Mouse (Mus musculus) liver, embryonic 15.5 days (tissue): Measurements from ENCODE around the gene Serpinb6b. TPM values are rescaled to one million over a fixed set of nuclear protein-coding genes. Genes with fewer than 3 reads are reported as not detected.
"Not testable (repeated sequence)": the region's sequence is repeated elsewhere in the genome, so short reads cannot be mapped to it uniquely, and the experiment has no call there.

Source experiments
- ATAC-seq: fragments of 200-750 bp; cut with Nextera tagmentation; 2 replicates; pipeline ENCODE4 v1.8.0; 2017; ENCODE audit warnings: moderate number of reproducible peaks, mild to moderate bottlenecking, moderate library complexity; ENCODE audit not compliant: insufficient read depth
- H3K27ac ChIP-seq: fragments of 300-500 bp; sonication (generic); replicated peaks from 2 replicates; pipeline ENCODE4 v1.5.1; 2015; ENCODE audit warnings: mild to moderate bottlenecking, inconsistent platforms
- H3K27me3 ChIP-seq: fragments of 300-500 bp; sonication (generic); 2 replicates; pipeline ENCODE4 v1.6.1; 2015; ENCODE audit warnings: mild to moderate bottlenecking, inconsistent platforms
- H3K36me3 ChIP-seq: fragments of 300-500 bp; sonication (generic); replicated peaks from 2 replicates; pipeline ENCODE4 v1.6.1; 2015; ENCODE audit warnings: moderate library complexity, mild to moderate bottlenecking, inconsistent platforms
- H3K4me1 ChIP-seq: fragments of 300-500 bp; sonication (generic); replicated peaks from 2 replicates; pipeline ENCODE4 v1.6.1; 2015; ENCODE audit warnings: inconsistent platforms
- H3K4me2 ChIP-seq: fragments of 300-500 bp; sonication (generic); 2 replicates; pipeline ENCODE4 v1.6.1; 2015; ENCODE audit warnings: moderate library complexity, mild to moderate bottlenecking, inconsistent platforms
- H3K4me3 ChIP-seq: fragments of 300-500 bp; sonication (generic); replicated peaks from 2 replicates; pipeline ENCODE4 v1.5.1; 2015; ENCODE audit warnings: mild to moderate bottlenecking, inconsistent platforms
- H3K9ac ChIP-seq: fragments of 300-500 bp; sonication (generic); 2 replicates; pipeline ENCODE4 v1.6.1; 2015; ENCODE audit warnings: moderate library complexity, mild to moderate bottlenecking, inconsistent platforms
- H3K9me3 ChIP-seq: fragments of 300-500 bp; sonication (generic); replicated peaks from 2 replicates; pipeline ENCODE4 v1.6.1; 2016; ENCODE audit warnings: inconsistent platforms
- WGBS: fragments of 180-500 bp; shearing (Covaris S2); methylation state at CpG from one replicate; pipeline ENCODE4 v1.1.7; 2015; ENCODE audit warnings: mixed read lengths; ENCODE audit not compliant: insufficient replicate concordance; 5-methylcytosine and 5-hydroxymethylcytosine counted together
- polyA plus RNA-seq: library from polyadenylated mRNA; unstranded; fragments of >200 nt; fragmentation: Nextera tagmentation; extraction: Ambion mirVana; gene quantifications from 2 replicates; pipeline ENCODE4 v1.2.1, GENCODE M21; 2015

The Serpinb6b gene
- 4.6 and 5.4 TPM in 2 replicates for polyA plus RNA-seq

- H3K9ac ChIP-seq: peak within 1 kb of the TSS; percentile 54
These were observed at the start of gene Serpinb6b for GRCm38 (mm10) chr13:32964989-32965811. Gene Serpinb6b, plus strand, starts transcription at chr13:32965209.

DNA sequence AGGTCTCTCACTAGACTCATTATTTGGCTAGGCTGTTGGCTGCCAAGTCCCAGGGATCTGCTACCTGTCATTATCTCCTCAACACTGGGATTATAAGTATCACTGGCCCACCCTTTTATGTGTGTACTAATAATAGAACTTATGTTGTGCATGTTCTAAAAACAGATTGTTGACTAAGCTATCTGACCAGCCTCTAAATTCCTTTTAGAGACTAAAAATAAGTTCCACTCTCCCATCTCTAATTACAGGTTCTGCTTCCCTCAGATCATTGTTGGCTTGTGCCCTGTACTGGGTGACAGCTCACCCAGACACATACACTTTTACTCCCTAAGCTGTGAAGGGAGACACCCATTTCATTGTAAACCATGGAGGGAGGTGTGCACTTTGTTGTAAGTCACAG is 42.4 kb upstream of the Serpinb6b start:
- H3K4me1 ChIP-seq: no peaks in the 10 kb centered on the region
- H3K36me3 ChIP-seq: no peaks in the 10 kb centered on the region
- no peak overlapping the region for H3K9ac ChIP-seq
- no peaks in the 10 kb centered on the region for H3K9me3 ChIP-seq
- no peak overlapping the region for H3K4me2 ChIP-seq
- H3K4me3 ChIP-seq: no peak overlapping the region
- ATAC-seq: no peak
- no peaks in the 10 kb centered on the region for H3K27me3 ChIP-seq
- H3K27ac ChIP-seq: no peak overlapping the region

More at GRCm38 (mm10) chr13:32964989-32965811, at the start of gene Serpinb6b:
- Histone ChIP-seq H3K4me1 (peaks cover 57% of the 10 kb centered on the region), H3K27me3 (no peaks in the 10 kb centered on the region), H3K4me2 (peak within 1 kb of the TSS; percentile 75), H3K27ac (peak within 1 kb of the TSS; percentile 73), H3K9me3 (no peaks in the 10 kb centered on the region), H3K4me3 (peak within 1 kb of the TSS; percentile 47), H3K36me3 (no peaks in the 10 kb centered on the region)
- WGBS: 10% methylated on average over 16 of the region's 16 CpGs
- ATAC-seq: no peak

DNA sequence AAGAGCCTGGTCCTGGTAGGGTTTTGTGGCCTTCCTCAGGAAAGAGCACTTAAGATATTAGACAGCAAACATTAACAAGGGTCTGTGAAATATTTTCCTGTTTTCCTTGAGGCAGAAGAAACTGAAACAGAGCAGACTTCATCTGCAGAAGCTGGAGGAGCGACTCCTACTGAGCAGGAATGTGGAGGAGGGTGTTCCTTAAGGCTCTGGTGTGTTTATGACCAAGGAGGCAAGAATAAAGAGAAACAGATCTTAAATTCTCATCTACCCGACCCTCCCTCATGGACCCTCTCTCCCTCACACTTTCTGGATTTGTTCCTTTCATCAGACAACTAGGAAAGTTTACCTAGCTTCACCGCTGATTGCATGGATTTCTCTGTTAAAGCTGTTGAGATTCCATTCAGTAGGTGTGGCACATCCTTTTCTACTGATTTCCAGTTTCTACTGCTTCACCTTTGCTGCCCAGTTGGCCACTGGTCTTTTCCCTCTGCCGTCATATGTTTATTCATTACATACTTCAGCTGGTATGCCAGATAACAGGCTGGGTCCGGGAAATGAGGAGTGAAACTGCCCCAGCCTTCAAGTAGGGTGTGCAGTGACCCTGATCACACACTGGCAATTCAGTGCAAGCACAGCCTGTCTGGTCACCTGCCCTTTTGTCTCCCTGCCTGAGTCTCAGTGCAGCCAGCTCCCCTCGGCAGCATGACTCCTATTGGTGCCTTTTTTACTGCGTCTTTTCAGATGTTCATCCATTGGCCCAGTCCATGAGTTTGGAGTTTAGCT is 40.2 kb upstream of the Serpinb6b start:
- no peak overlapping the region for H3K9ac ChIP-seq
- WGBS: 45% methylated on average over 7 of the region's 7 CpGs
- ATAC-seq: no peak
- no peaks in the 10 kb centered on the region for H3K27me3 ChIP-seq
- no peaks in the 10 kb centered on the region for H3K36me3 ChIP-seq
- no peaks in the 10 kb centered on the region for H3K9me3 ChIP-seq
- H3K4me3 ChIP-seq: no peak overlapping the region
- no peak overlapping the region for H3K27ac ChIP-seq
- H3K4me2 ChIP-seq: no peak overlapping the region
- H3K4me1 ChIP-seq: no peaks in the 10 kb centered on the region

DNA sequence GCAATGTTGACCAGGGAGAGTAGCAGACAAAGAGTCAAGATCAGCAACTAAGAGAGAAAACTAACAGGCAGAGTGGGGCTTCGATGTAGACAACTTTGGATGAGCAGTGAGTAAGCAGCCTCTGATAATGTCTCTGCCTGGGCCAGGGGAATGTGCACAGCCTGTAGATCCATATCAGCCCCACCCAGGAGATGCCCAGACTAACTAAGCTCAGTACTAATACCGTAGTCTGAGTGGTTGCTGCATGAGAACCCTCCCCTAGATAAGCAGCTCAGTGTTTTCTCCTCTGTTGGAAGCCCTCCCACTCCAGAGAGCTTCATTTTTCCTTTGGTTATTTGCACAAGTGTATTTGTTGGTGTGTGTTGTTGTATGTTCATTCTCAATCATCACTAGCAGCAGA is 38.3 kb upstream of the Serpinb6b start:
- no peak for ATAC-seq
- Histone ChIP-seq H3K4me3 (no peak overlapping the region), H3K9me3 (no peaks in the 10 kb centered on the region), H3K27me3 (no peaks in the 10 kb centered on the region), H3K4me1 (no peaks in the 10 kb centered on the region), H3K9ac (no peak overlapping the region), H3K36me3 (no peaks in the 10 kb centered on the region), H3K27ac (no peak overlapping the region), H3K4me2 (no peak overlapping the region)
- WGBS: 50% methylated on average over 2 of the region's 2 CpGs

- Histone ChIP-seq H3K36me3 (no peaks in the 10 kb centered on the region), H3K4me2 (no peak overlapping the region), H3K4me1 (no peaks in the 10 kb centered on the region), H3K27me3 (no peaks in the 10 kb centered on the region), H3K9me3 (no peaks in the 10 kb centered on the region), H3K9ac (no peak overlapping the region), H3K27ac (no peak overlapping the region), H3K4me3 (no peak overlapping the region)
- ATAC-seq: no peak
- WGBS: 65% methylated on average over 1 of the region's 1 CpGs
These were observed 37.8 kb upstream of the Serpinb6b start for GRCm38 (mm10) chr13:32927241-32927640.

GRCm38 (mm10) chr13:32929107-32929750 is 35.8 kb upstream of the Serpinb6b start:
- Histone ChIP-seq H3K27me3 (no peaks in the 10 kb centered on the region; the same call in 1 of the 2 replicates), H3K36me3 (no peaks in the 10 kb centered on the region), H3K4me1 (no peaks in the 10 kb centered on the region), H3K4me2 (no peak overlapping the region), H3K4me3 (no peak overlapping the region), H3K9ac (no peak overlapping the region), H3K27ac (no peak overlapping the region), H3K9me3 (no peaks in the 10 kb centered on the region)
- ATAC-seq: no peak
- WGBS: 15% methylated on average over 2 of the region's 2 CpGs

GRCm38 (mm10) chr13:32934706-32935381 is 30.2 kb upstream of the Serpinb6b start:
- Histone ChIP-seq H3K4me1 (no peaks in the 10 kb centered on the region), H3K36me3 (no peaks in the 10 kb centered on the region), H3K9ac (no peak overlapping the region), H3K4me3 (no peak overlapping the region), H3K4me2 (no peak overlapping the region), H3K27ac (no peak overlapping the region), H3K27me3 (no peaks in the 10 kb centered on the region; the same call in 1 of the 2 replicates), H3K9me3 (no peaks in the 10 kb centered on the region)
- no peak for ATAC-seq
- WGBS: 6% methylated on average over 1 of the region's 1 CpGs

GRCm38 (mm10) chr13:32938275-32938674 is 26.7 kb upstream of the Serpinb6b start:
- H3K27ac ChIP-seq, ATAC-seq, H3K4me3 ChIP-seq, H3K27me3 ChIP-seq, H3K9me3 ChIP-seq, H3K9ac ChIP-seq, H3K4me1 ChIP-seq, H3K36me3 ChIP-seq, H3K4me2 ChIP-seq: not testable (repeated sequence)
- whole genome bisulfite sequencing: 57% methylated on average over 4 of the region's 4 CpGs

- not testable (repeated sequence) for ATAC-seq, H3K27ac ChIP-seq, H3K9ac ChIP-seq, H3K36me3 ChIP-seq, H3K4me3 ChIP-seq, H3K4me1 ChIP-seq, H3K9me3 ChIP-seq, H3K4me2 ChIP-seq, H3K27me3 ChIP-seq
- WGBS: 46% methylated on average over 3 of the region's 3 CpGs
These were observed 25.8 kb upstream of the Serpinb6b start for GRCm38 (mm10) chr13:32939191-32939590.

DNA sequence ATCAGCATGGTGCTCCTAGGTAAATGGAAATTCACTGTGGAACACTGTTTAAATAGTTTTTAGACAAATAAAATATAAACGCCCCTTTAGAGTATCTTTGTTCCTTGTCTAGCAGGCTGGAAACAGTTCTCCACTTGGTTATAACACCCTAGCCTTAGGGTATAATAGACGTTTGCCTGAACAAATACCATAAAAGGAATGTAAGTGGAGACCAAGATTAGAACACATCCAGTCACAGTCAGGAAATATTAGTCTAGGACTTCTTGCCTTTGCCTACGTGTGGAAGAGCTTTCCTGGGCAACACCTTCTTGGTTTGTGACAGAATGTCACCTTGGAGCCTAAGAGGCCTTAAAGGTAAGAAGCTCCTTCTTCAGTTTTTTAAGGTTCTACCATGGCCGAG is 8.5 kb upstream of the Serpinb6b start:
- no peak overlapping the region for H3K4me2 ChIP-seq
- no peaks in the 10 kb centered on the region for H3K4me1 ChIP-seq
- H3K9me3 ChIP-seq: no peaks in the 10 kb centered on the region
- WGBS: 39% methylated on average over 4 of the region's 4 CpGs
- ATAC-seq: no peak
- no peak overlapping the region; the same call in 1 of the 2 replicates for H3K27ac ChIP-seq
- no peaks in the 10 kb centered on the region for H3K36me3 ChIP-seq
- no peaks in the 10 kb centered on the region for H3K27me3 ChIP-seq
- no peak overlapping the region for H3K4me3 ChIP-seq
- no peak overlapping the region for H3K9ac ChIP-seq
